Mouse (Mus musculus): ENCODE data around the gene Ift172.
"Not testable (repeated sequence)": the region's sequence is repeated elsewhere in the genome, so short reads cannot be mapped to it uniquely, and the experiment has no call there.

Ift172 gene

DNA sequence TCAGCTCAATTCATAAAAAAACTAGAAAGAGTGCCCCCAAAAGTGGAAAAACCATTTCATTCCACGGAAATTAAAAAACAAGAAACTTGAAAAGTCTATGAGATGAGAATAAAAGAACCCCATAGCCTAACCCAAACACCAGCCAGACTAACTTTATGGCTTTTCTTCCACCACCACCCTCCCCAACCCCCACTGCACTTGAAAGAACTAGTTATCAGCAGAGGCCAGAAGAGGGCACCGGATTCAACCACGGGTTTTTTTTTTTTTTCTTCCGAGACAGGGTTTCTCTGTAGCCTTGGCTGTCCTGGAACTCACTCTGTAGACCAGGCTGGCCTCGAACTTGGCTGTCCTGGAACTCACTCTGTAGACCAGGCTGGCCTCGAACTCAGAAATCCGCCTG lies 72.6 kb downstream of the Ift172 start:
- DNase-seq (ENCODE audit: low read depth, low spot score) = no peak

DNA sequence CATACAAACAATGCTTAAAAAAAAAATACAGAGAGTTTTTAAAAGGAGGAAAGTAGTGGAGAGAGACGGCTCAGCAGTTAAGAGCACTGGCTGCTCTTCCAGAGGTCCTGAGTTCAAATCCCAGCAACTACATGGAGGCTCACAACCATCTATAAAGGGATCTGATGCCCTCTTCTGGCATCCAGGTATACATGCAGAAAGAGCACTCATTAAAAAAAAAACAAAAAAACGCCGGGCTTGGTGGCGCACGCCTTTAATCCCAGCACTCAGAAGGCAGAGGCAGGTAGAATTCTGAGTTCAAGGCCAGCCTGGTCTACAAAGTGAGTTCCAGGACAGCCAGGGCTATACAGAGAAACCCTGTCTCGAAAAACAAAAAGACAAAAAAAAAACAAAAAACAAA lies 74.4 kb downstream of the Ift172 start:
- DNase-seq (ENCODE audit: low read depth, low spot score) = not testable (repeated sequence)

GRCm38 (mm10) chr5:31204421-31204820 lies 86.5 kb downstream of the Ift172 start:
- DNase-seq (ENCODE audit: low read depth, low spot score) = no peak

- no peak for DNase-seq (ENCODE audit: low read depth, low spot score)
Measured at GRCm38 (mm10) chr5:31203866-31204265, 87.0 kb downstream of the Ift172 start.
